Mouse (Mus musculus) kidney, adult 2 months (tissue): Measurements from ENCODE around the gene Olfr547. TPM values are rescaled to one million over a fixed set of nuclear protein-coding genes. Genes with fewer than 3 reads are reported as not detected.

Experiments used
- DNase-seq: peaks from one replicate; pipeline ENCODE4 v3.0.0; 2021
- H3K27ac ChIP-seq: fragments of 200-500 bp; 2 replicates; pipeline ENCODE4 v1.5.1; 2012; ENCODE audit warnings: low read depth, low read length, control low read depth, inconsistent platforms; ENCODE audit not compliant: insufficient read depth
- H3K27me3 ChIP-seq: fragments of 200-500 bp; replicated peaks from 2 replicates; pipeline ENCODE4 v1.6.1; 2012; ENCODE audit warnings: mild to moderate bottlenecking, moderate library complexity, low read length, inconsistent platforms; ENCODE audit not compliant: control insufficient read depth, insufficient read depth
- H3K36me3 ChIP-seq: fragments of 200-500 bp; 2 replicates; pipeline ENCODE4 v1.6.1; 2012; ENCODE audit warnings: mild to moderate bottlenecking, moderate library complexity, low read length, inconsistent platforms; ENCODE audit not compliant: control insufficient read depth, insufficient read depth
- H3K4me1 ChIP-seq: fragments of 200-500 bp; 2 replicates; pipeline ENCODE4 v1.6.1; 2011; ENCODE audit warnings: low read length; ENCODE audit not compliant: control insufficient read depth, insufficient read depth
- H3K4me3 ChIP-seq: fragments of 200-500 bp; 2 replicates; pipeline ENCODE4 v1.5.1; 2011; ENCODE audit warnings: mild to moderate bottlenecking, low read depth, low read length, control low read depth; ENCODE audit not compliant: insufficient read depth
- CTCF ChIP-seq: fragments of 200-500 bp; conservative IDR thresholded peaks from 2 replicates; pipeline ENCODE4 v1.5.1; 2011; ENCODE audit warnings: low read depth, mild to moderate bottlenecking, control low read depth, low read length, moderate library complexity, mixed read lengths; ENCODE audit not compliant: insufficient read depth, insufficient read length
- POLR2A ChIP-seq: fragments of 200-500 bp; IDR thresholded peaks from one replicate; pipeline ENCODE4 v1.6.1; 2011; ENCODE audit warnings: low read depth, low read length, control low read depth
- WGBS: fragments of 180-500 bp; shearing (Covaris S2); methylation state at CpG from one replicate; pipeline ENCODE4 v1.1.7; 2018; 5-methylcytosine and 5-hydroxymethylcytosine counted together
- polyA plus RNA-seq: library from polyadenylated mRNA; depleted of rRNA; stranded (reverse); fragments of >200 nt; gene quantifications from 2 replicates; pipeline ENCODE4 v1.2.3, GENCODE M21; 2012; rRNA removed

Olfr547 gene
- polyA plus RNA-seq, 1 experiment: not detected

DNA sequence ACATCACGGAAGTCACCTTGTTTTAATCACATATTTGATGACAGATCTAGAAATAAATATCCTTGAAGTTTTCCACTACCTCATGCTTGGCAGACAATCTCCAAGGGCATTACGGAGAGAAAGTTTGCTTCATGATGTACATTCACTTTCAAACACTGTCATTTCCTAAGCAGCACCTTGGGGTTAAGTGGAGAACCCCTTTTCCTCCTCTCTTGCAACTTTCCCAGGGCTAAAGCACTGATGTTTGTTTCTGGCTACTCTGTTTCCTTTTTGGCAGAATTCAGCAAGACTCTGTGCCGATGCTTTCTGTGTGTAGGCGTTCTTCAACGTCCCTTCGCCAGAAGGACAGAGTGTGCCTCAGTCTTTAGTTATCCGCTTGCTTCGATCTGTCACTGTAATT is 36.6 kb downstream of the Olfr547 start, which contains the start of gene Olfr550:
Olfr550 (plus strand) TSS at position 301 of the 400 bp plus-strand sequence.
- H3K27ac ChIP-seq: no peak within 1 kb of the TSS
- H3K36me3 ChIP-seq: no peaks in the 10 kb centered on the region
- 82% methylated on average over 8 of the region's 8 CpGs for whole genome bisulfite sequencing
- no peaks in the 10 kb centered on the region for H3K4me1 ChIP-seq
- H3K27me3 ChIP-seq: no peaks in the 10 kb centered on the region
- DNase-seq: no peak
- H3K4me3 ChIP-seq: no peak within 1 kb of the TSS
- TF ChIP-seq POLR2A (no peak), CTCF (no peak)

DNA sequence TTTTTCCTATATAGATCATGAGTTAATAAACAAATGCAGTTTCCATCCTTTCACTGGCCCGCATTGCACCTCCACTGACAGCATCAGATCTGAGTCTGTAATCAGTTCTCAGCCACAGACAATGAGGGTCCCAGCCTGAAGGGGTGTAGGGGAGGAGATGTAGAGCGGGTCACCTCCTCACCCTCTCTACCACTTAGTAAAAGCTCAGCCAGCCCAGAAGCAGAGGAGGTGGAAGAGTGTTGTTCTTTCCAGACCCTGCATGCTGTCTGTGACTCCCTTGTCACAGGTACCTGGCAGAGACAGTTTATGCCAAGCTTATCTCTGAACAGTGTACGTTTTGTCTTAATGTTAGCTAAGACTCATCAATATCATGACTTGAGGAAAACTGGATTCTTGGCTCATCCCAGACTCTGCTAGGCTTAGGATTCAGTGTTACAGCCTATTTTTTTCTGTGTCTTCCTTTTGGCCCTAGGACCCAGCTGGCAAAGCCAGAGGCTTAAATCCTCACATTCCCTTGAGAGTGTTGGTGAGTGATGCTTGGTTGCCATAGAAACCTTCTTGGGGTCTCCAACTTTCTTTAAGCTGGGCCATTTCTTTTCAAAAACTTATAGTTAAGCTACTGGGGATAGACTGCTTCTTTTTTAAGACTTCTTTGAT is 38.8 kb downstream of the Olfr547 start:
- Histone ChIP-seq H3K27me3 (no peaks in the 10 kb centered on the region), H3K4me1 (no peaks in the 10 kb centered on the region), H3K27ac (no peak overlapping the region), H3K4me3 (no peak overlapping the region), H3K36me3 (no peaks in the 10 kb centered on the region)
- no peak for TF ChIP-seq CTCF
- TF ChIP-seq POLR2A: no peak
- DNase-seq: no peak
- WGBS: 85% methylated on average over 3 of the region's 3 CpGs

DNA sequence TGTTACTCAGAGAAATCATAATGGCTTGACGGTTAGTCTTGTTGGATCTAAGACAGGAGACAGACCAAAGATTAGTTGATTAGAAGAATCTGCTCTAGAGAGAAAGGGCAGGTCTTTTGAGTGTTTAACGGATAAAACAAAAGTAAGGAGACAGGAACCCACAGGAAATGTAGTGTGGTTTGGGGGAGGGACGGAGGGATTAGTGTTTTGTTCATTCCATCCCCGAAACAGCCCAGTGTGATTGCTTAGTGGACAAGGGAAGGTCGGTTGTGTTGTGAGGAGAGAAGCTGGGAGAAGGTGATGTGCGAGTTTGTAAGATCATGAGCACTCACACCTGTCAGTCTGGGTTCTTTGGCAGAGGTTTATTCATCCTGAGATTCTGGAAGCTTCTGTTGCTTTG is 41.4 kb downstream of the Olfr547 start:
- no peaks in the 10 kb centered on the region for H3K36me3 ChIP-seq
- H3K4me1 ChIP-seq: no peaks in the 10 kb centered on the region
- H3K27ac ChIP-seq: no peak overlapping the region
- TF ChIP-seq POLR2A (no peak), CTCF (no peak)
- DNase-seq: no peak
- WGBS: 60% methylated on average over 6 of the region's 6 CpGs
- H3K4me3 ChIP-seq: no peak overlapping the region
- no peaks in the 10 kb centered on the region for H3K27me3 ChIP-seq

Other genes with a start within 250 kb of the Olfr547 start
- 5.2 and 6.3 TPM in 2 replicates for gene Rrm1, start 93.1 kb upstream of the Olfr547 start, polyA plus RNA-seq
- gene Olfr543, start 53.1 kb upstream of the Olfr547 start, polyA plus RNA-seq: not detected in 2 replicates
- gene Olfr544, start 46.4 kb upstream of the Olfr547 start, polyA plus RNA-seq: not detected in 2 replicates
- not detected in 2 replicates for gene Olfr545, start 35.2 kb upstream of the Olfr547 start, polyA plus RNA-seq
- gene Olfr548-ps1, start 6.1 kb downstream of the Olfr547 start, polyA plus RNA-seq: not detected in 2 replicates
- not detected in 2 replicates for gene Olfr549, start 15.1 kb downstream of the Olfr547 start, polyA plus RNA-seq
- gene Trim21, start 30.7 kb downstream of the Olfr547 start, polyA plus RNA-seq: 3.7 and 4.5 TPM in 2 replicates
- not detected in 2 replicates for gene Olfr550, start 36.7 kb downstream of the Olfr547 start, polyA plus RNA-seq
- not detected in 2 replicates for gene Olfr551, start 57.1 kb downstream of the Olfr547 start, polyA plus RNA-seq
- gene Olfr552, start 63.0 kb downstream of the Olfr547 start, polyA plus RNA-seq: not detected in 2 replicates
- not detected in 2 replicates for gene Olfr553, start 83.5 kb downstream of the Olfr547 start, polyA plus RNA-seq
- not detected in 2 replicates for gene Olfr554, start 103.7 kb downstream of the Olfr547 start, polyA plus RNA-seq
- gene Olfr555, start 124.1 kb downstream of the Olfr547 start, polyA plus RNA-seq: not detected in 2 replicates
- not detected in 2 replicates for gene Olfr556, start 130.2 kb downstream of the Olfr547 start, polyA plus RNA-seq
- gene Trim68, start 152.6 kb downstream of the Olfr547 start, polyA plus RNA-seq: 9.7 and 11.7 TPM in 2 replicates
- gene Olfr557, start 161.2 kb downstream of the Olfr547 start, polyA plus RNA-seq: not detected in 2 replicates
- 1.9 and 2.6 TPM in 2 replicates for gene Olfr558, start 167.5 kb downstream of the Olfr547 start, polyA plus RNA-seq
- not detected in 2 replicates for gene Olfr33, start 184.3 kb downstream of the Olfr547 start, polyA plus RNA-seq
- gene Olfr559, start 192.7 kb downstream of the Olfr547 start, polyA plus RNA-seq: not detected in 2 replicates
- not detected in 2 replicates for gene Olfr560, start 224.6 kb downstream of the Olfr547 start, polyA plus RNA-seq
- gene Olfr78, start 224.7 kb downstream of the Olfr547 start, polyA plus RNA-seq: 1.9 and 3.2 TPM in 2 replicates
- not detected in 2 replicates for gene Olfr561, start 236.5 kb downstream of the Olfr547 start, polyA plus RNA-seq